Mouse (Mus musculus) E14TG2a.4 (cell line): ENCODE results near the gene Ptges3.

Experiments used
- CTCF ChIP-seq: conservative IDR thresholded peaks from 2 replicates; pipeline ENCODE4 v1.5.1; 2014; ENCODE audit warnings: low read length
- NANOG ChIP-seq: IDR thresholded peaks from 2 replicates; pipeline ENCODE4 v1.6.1; 2014; ENCODE audit warnings: borderline replicate concordance, low read length, mixed read lengths

GRCm38 (mm10) chr10:128082880-128083421, 24.2 kb downstream of the Ptges3 start, which contains the start of gene Atp5b:
- TF ChIP-seq CTCF = no peak
- TF ChIP-seq NANOG = no peak
